Mouse (Mus musculus) kidney, embryonic 14.5 days (tissue): ENCODE measurements around the gene Gldc. TPM values are rescaled to one million over a fixed set of nuclear protein-coding genes. Genes with fewer than 3 reads are reported as not detected.

Experiments
- ATAC-seq: fragments of 200-750 bp; cut with Nextera tagmentation; 2 replicates; pipeline ENCODE4 v1.8.0; 2017; ENCODE audit warnings: moderate number of reproducible peaks, mild to moderate bottlenecking, moderate TSS enrichment, moderate library complexity; ENCODE audit not compliant: low FRiP score, low TSS enrichment
- H3K27ac ChIP-seq: fragments of 300-500 bp; sonication (generic); 2 replicates; pipeline ENCODE4 v1.5.1; 2014; ENCODE audit warnings: low read depth, mild to moderate bottlenecking, low read length, moderate library complexity, mixed read lengths
- H3K27me3 ChIP-seq: fragments of 300-500 bp; sonication (generic); 2 replicates; pipeline ENCODE4 v1.6.1; 2014; ENCODE audit warnings: mild to moderate bottlenecking, low read length; ENCODE audit not compliant: control insufficient read depth, insufficient read depth
- H3K36me3 ChIP-seq: fragments of 300-500 bp; sonication (generic); 2 replicates; pipeline ENCODE4 v1.6.1; 2014; ENCODE audit warnings: low read length, mixed read lengths; ENCODE audit not compliant: control insufficient read depth, insufficient read depth
- H3K4me1 ChIP-seq: fragments of 300-500 bp; sonication (generic); 2 replicates; pipeline ENCODE4 v1.6.1; 2014; ENCODE audit warnings: low read length, mixed read lengths; ENCODE audit not compliant: control insufficient read depth, insufficient read depth
- H3K4me2 ChIP-seq: fragments of 300-500 bp; sonication (generic); replicated peaks from 2 replicates; pipeline ENCODE4 v1.6.1; 2014; ENCODE audit warnings: low read depth, mild to moderate bottlenecking, low read length
- H3K4me3 ChIP-seq: fragments of 300-500 bp; sonication (generic); 2 replicates; pipeline ENCODE4 v1.5.1; 2014; ENCODE audit warnings: mild to moderate bottlenecking, low read length
- H3K9ac ChIP-seq: fragments of 300-500 bp; sonication (generic); 2 replicates; pipeline ENCODE4 v1.6.1; 2014; ENCODE audit warnings: low read depth, mild to moderate bottlenecking, low read length, moderate library complexity
- H3K9me3 ChIP-seq: fragments of 300-500 bp; sonication (generic); 2 replicates; pipeline ENCODE4 v1.6.1; 2016; ENCODE audit warnings: low read length; ENCODE audit not compliant: control insufficient read depth
- WGBS: fragments of 180-500 bp; shearing (Covaris S2); extraction: QIAGEN DNeasy Blood & Tissue Kit; methylation state at CpG from one replicate; pipeline ENCODE4 v1.1.7; 2014; 5-methylcytosine and 5-hydroxymethylcytosine counted together
- polyA plus RNA-seq: library from polyadenylated mRNA; unstranded; fragments of >200 nt; fragmentation: Nextera tagmentation; extraction: Ambion mirVana; gene quantifications from 2 replicates; pipeline ENCODE4 v1.2.1, GENCODE M21; 2014

Gene Gldc
- polyA plus RNA-seq, 1 experiment from 2014 or later: 15.4 TPM

GRCm38 (mm10) chr19:30051479-30051878, 123.8 kb downstream of the Gldc start:
- H3K4me2 ChIP-seq: no peak overlapping the region
- H3K27ac ChIP-seq: no peak overlapping the region
- no peaks in the 10 kb centered on the region for H3K27me3 ChIP-seq
- peaks cover 17% of the 10 kb centered on the region for H3K36me3 ChIP-seq
- no peak for ATAC-seq
- no peak overlapping the region for H3K9ac ChIP-seq
- no peak overlapping the region for H3K4me3 ChIP-seq
- no peaks in the 10 kb centered on the region for H3K9me3 ChIP-seq
- 85% methylated on average over 3 of the region's 3 CpGs for WGBS
- no peaks in the 10 kb centered on the region for H3K4me1 ChIP-seq

- Histone ChIP-seq H3K4me2 (no peak overlapping the region), H3K27ac (no peak overlapping the region), H3K27me3 (no peaks in the 10 kb centered on the region), H3K4me1 (no peaks in the 10 kb centered on the region), H3K4me3 (no peak overlapping the region), H3K9ac (no peak overlapping the region), H3K9me3 (no peaks in the 10 kb centered on the region), H3K36me3 (peaks cover 18% of the 10 kb centered on the region)
- WGBS: 89% methylated on average over 2 of the region's 2 CpGs
- no peak for ATAC-seq
Observed at GRCm38 (mm10) chr19:30050584-30050983, 124.6 kb downstream of the Gldc start.

Other genes starting within 250 kb of the Gldc start
- not detected in 2 replicates for gene Trpd52l3, start 171.6 kb downstream of the Gldc start, polyA plus RNA-seq
- gene Uhrf2, start 144.9 kb downstream of the Gldc start, polyA plus RNA-seq: 75.9 and 101 TPM in 2 replicates
- not detected in 2 replicates for gene Mbl2, start 57.5 kb upstream of the Gldc start, polyA plus RNA-seq